Mouse (Mus musculus): Measurements from ENCODE around the gene Actb.

Gene Actb

DNA sequence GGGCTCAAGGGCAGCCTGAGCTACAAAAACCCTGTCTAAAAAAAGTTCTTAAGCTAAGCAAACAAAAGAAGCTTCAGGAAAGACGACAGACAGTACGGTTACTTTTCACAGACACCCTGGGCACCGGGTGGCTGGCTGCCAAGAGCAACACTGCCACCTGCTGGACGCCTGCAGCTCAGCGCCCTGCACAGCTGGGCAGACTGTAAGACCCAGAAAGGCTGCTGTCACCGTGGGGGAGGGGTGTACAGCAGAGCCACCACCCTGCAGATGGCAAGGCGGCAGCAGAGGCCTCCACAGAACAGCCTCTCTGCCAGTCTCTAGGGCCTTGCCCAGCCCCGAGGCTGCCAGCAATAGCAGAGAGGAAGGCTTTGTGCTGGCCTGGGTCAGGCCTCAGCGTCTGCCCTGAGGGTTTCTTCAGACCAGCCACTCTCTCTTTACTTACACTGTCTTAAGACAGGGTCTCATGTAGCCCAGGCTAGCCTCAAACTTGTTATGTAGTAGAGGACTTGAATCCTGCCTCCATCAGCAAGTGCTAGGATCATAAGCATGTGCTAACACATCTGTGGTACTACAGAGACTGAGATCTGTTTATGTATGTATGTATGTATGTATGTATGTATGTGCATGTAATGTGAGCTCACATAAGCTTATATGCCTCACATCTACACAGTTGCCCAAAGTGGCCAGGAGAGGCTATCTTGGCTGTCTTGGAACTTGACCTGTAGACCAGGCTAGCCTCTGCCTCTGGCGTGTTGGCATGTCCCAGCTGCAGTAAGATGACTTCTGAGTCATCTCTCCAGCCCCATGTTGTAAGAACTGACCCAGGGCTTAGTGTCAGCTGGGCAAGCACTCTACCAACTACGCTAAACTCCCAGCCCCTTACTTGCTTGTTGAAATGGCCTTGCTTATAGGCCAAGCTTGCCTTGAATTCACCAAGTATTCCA is 28.9 kb downstream of the Actb start:
- peak; percentile 76 for DNase-seq (ENCODE audit: extremely low spot score)

DNA sequence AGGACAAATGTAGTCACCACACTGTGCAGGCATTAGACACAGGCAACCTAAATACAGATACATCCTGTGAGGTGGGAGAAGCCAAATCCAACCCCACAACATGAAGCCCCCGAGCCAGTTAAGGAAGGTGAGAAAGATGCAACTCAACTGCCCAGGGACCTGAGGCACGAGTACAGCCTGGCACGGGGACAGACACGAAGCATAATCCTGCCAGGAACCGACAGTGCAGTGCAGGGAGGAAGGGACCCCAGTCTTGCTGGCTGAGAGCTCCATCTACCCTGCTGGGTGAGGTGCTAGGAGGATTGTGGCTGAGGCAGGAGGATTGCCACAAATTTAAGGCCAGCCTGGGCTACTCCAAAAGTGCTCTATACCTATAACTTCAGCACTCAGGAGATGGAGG is 29.7 kb downstream of the Actb start:
- DNase-seq (ENCODE audit: extremely low spot score): no peak

- DNase-seq (ENCODE audit: extremely low spot score): no peak
These were observed 31.0 kb downstream of the Actb start for GRCm38 (mm10) chr5:142875513-142875905.

DNA sequence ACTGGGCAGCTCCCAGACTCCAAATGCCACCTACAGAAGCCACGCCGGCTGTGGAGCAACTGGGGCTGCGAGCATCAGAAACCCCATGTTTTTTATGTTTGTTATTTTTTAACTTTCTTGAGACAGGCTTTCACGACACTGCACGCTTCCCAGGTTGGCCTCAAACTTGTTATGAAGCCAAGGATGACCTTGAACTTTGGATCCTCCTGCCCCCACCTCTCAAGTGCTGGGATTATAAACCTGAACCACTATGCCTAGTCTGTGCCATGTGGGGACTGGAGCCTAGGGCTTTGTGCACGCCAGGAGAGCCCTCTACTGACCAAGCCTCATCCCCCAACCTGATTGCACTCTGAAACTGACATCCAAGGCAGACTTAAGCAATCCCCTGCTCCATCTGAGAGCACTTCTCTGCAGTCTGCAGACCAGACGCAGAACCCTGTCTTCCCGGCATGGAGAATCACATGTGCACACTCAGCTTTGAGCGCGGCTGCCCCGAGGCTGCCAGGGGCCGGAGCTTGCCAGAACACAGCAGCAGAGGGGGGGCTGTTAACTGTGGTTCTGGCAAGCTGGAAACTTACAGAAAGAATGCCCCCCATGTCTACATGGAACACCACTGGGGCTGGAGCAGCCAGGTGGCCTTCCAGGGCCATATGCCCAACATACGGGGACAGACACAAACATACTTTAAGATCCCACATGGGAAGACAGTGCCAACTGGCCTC is 31.6 kb downstream of the Actb start:
- no peak for DNase-seq (ENCODE audit: extremely low spot score)

DNA sequence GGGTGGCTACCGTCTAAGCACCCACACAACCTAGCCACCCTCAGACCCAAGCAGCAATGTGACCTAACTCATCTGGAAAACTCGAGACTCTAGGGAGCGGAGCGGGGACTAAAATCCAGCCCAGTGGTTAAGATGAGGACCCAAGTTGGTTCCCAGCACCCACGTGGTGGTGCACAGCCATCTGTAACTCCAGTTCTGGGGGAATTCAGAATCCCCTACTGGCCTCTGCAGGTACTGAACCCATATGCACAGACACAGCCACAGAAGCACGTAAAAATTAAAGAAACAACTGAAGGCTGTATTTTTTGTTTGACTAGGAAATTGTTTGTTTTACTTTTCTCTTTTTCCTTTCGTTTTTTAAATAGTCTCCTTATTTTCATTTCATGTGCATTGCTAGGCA is 32.8 kb downstream of the Actb start:
- DNase-seq (ENCODE audit: extremely low spot score): no peak

DNA sequence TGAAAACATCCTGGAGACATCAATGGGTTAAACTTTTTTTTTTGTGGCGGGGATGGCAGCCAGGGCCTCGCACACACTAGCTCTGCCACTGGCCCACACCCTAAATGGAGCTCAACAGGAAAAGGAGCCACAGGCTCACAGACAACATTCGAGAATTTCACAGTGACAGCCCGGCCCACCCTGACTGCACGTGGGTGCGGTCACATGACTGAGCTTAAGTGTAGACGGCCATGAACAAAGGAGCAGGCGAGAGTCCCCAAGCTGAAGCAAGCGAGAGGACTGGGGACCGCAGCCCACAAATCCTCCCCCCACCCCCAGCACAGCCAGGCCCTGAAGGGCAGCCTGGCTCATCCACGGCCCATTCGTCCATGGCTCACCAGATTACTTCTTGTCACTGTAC is 34.8 kb downstream of the Actb start:
- DNase-seq (ENCODE audit: extremely low spot score): no peak

DNA sequence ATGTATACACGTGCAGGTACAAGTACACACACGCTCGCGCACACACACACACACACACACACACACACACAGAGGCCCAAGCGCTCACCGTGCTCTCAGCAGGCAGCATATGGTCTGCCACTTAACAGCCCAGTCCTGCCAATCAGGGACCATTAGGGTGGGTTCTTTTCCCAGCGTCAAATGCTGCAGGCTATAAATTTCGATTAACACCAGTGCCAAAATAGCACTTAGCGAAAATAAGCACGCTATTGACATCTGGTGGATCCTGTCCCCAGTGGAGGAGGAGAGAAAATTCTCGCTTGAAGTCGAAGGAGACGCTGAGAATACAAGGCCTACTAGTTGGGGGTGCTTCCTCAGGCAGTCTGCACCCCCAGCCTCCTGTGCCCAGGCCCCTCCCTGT is 37.1 kb downstream of the Actb start:
- no peak for DNase-seq (ENCODE audit: extremely low spot score)

- DNase-seq (ENCODE audit: extremely low spot score): no peak
These were observed 48.8 kb downstream of the Actb start for GRCm38 (mm10) chr5:142857763-142858229.

- DNase-seq (ENCODE audit: extremely low spot score): no peak
These were observed 50.1 kb downstream of the Actb start for GRCm38 (mm10) chr5:142856408-142856807.

DNA sequence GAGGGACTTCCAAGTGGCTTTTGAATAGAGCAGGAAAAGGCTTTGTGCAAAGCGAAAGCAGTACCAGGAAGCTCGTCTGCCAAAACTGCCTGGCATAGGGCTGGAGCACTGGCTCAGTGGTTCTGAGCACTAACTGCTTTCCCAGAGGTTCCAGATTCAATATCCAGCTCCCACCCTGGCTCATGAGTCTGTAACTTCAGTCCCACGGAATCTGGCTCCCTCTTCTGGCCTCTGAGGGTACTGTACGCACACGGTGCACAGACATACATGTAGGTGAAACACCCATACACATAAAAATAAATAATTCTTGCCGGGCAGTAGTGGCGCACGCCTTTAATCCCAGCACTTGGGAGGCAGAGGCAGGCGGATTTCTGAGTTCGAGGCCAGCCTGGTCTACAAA is 51.7 kb downstream of the Actb start:
- DNase-seq (ENCODE audit: extremely low spot score): peak; percentile 53

- no peak for DNase-seq (ENCODE audit: extremely low spot score)
These were observed 53.0 kb downstream of the Actb start for GRCm38 (mm10) chr5:142853585-142853984.
